Mouse (Mus musculus) adrenal gland, postnatal 25 days (tissue): Measurements from ENCODE around the gene Fyn. TPM values are rescaled to one million over a fixed set of nuclear protein-coding genes. Genes with fewer than 3 reads are reported as not detected.

Source experiments
- DNase-seq: peaks from one replicate; pipeline ENCODE4 v3.0.0; 2021; ENCODE audit warnings: mixed read lengths
- total RNA-seq: library from RNA; stranded (reverse); gene quantifications from 2 replicates; pipeline ENCODE4 v1.2.3, GENCODE M21; 2021

Gene Fyn
- total RNA-seq, 1 experiment from 2014 or later, result 47.7 TPM

GRCm38 (mm10) chr10:39613973-39614372 lies 245.3 kb downstream of the Fyn start:
- no peak for DNase-seq

GRCm38 (mm10) chr10:39614676-39615075 lies 246.0 kb downstream of the Fyn start:
- peak; percentile 71 for DNase-seq

Other genes starting within 250 kb of the Fyn start
- gene Fam229b, start 234.9 kb upstream of the Fyn start, total RNA-seq, result 0.67 and 3.7 TPM in 2 replicates
- 1.8 and 3.1 TPM in 2 replicates for gene Tube1, start 234.9 kb upstream of the Fyn start, total RNA-seq
- gene Ccn6, start 205.1 kb upstream of the Fyn start, total RNA-seq, result 0.82 TPM in 1 of 2 replicates, not detected in the other
- 24.4 and 26.0 TPM in 2 replicates for gene Traf3ip2, start 244.1 kb downstream of the Fyn start, total RNA-seq